Mouse (Mus musculus) limb, embryonic 13.5 days (tissue): ENCODE data around the gene Ddn. TPM values are rescaled to one million over a fixed set of nuclear protein-coding genes. Genes with fewer than 3 reads are reported as not detected.
A peak's percentile ranks its signal among the peaks of the same experiment; 100 is the strongest.
"Not testable (repeated sequence)": the region's sequence is repeated elsewhere in the genome, so short reads cannot be mapped to it uniquely, and the experiment has no call there.

Experiments
- ATAC-seq: fragments of 200-750 bp; cut with Nextera tagmentation; 2 replicates; pipeline ENCODE4 v1.8.0; 2017; ENCODE audit warnings: low read depth, moderate number of reproducible peaks, moderate TSS enrichment; ENCODE audit not compliant: low FRiP score
- H3K27ac ChIP-seq: fragments of 300-500 bp; sonication (generic); 2 replicates; pipeline ENCODE4 v1.5.1; 2015; ENCODE audit warnings: inconsistent platforms, mild to moderate bottlenecking, moderate library complexity
- H3K27me3 ChIP-seq: fragments of 300-500 bp; sonication (generic); 2 replicates; pipeline ENCODE4 v1.6.1; 2015; ENCODE audit warnings: mild to moderate bottlenecking, inconsistent platforms
- H3K36me3 ChIP-seq: fragments of 300-500 bp; sonication (generic); 2 replicates; pipeline ENCODE4 v1.6.1; 2015; ENCODE audit warnings: inconsistent platforms, mild to moderate bottlenecking, moderate library complexity
- H3K4me1 ChIP-seq: fragments of 300-500 bp; sonication (generic); 2 replicates; pipeline ENCODE4 v1.6.1; 2015; ENCODE audit warnings: inconsistent platforms
- H3K4me2 ChIP-seq: fragments of 300-500 bp; sonication (generic); replicated peaks from 2 replicates; pipeline ENCODE4 v1.6.1; 2015; ENCODE audit warnings: inconsistent platforms, mild to moderate bottlenecking, moderate library complexity
- H3K4me3 ChIP-seq: fragments of 300-500 bp; sonication (generic); 2 replicates; pipeline ENCODE4 v1.5.1; 2015; ENCODE audit warnings: moderate library complexity, mild to moderate bottlenecking, inconsistent platforms
- H3K9ac ChIP-seq: fragments of 300-500 bp; sonication (generic); 2 replicates; pipeline ENCODE4 v1.6.1; 2015; ENCODE audit warnings: mild to moderate bottlenecking, inconsistent platforms
- H3K9me3 ChIP-seq: fragments of 300-500 bp; sonication (generic); 2 replicates; pipeline ENCODE4 v1.6.1; 2016; ENCODE audit warnings: inconsistent platforms
- WGBS: fragments of 180-500 bp; shearing (Covaris S2); methylation state at CpG from one replicate; pipeline ENCODE4 v1.1.7; 2015; 5-methylcytosine and 5-hydroxymethylcytosine counted together
- polyA plus RNA-seq: library from polyadenylated mRNA; unstranded; fragments of >200 nt; fragmentation: Nextera tagmentation; extraction: Ambion mirVana; gene quantifications from 2 replicates; pipeline ENCODE4 v1.2.1, GENCODE M21; 2015

Gene Ddn
- polyA plus RNA-seq, 1 experiment from 2014 or later = 0.05 TPM

DNA sequence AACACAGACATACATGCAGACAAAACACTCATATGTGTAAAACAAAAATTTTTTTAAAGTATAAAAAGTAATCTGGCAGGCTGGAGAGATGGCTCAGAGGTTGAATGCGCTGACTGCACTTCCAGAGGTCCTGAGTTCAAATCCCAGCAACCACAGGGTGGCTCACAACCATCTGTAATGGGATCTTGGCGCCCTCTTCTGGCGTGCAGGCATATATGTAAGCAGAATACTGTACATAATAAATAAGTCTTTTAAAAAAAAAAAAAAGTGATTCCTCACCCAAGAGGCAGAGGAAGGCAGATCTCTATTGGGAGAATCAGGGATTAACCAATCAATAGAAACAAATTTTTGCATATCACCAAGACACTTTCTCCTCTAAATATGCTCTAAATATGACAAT, 14.1 kb upstream of the Ddn start:
- H3K4me2 ChIP-seq = no peak overlapping the region
- 77% methylated on average over 3 of the region's 3 CpGs for WGBS
- ATAC-seq = no peak
- no peak overlapping the region for H3K9ac ChIP-seq
- no peaks in the 10 kb centered on the region for H3K4me1 ChIP-seq
- no peak overlapping the region for H3K4me3 ChIP-seq
- H3K9me3 ChIP-seq = no peaks in the 10 kb centered on the region
- H3K36me3 ChIP-seq = peaks cover 69% of the 10 kb centered on the region
- H3K27ac ChIP-seq = no peak overlapping the region
- H3K27me3 ChIP-seq = no peaks in the 10 kb centered on the region

DNA sequence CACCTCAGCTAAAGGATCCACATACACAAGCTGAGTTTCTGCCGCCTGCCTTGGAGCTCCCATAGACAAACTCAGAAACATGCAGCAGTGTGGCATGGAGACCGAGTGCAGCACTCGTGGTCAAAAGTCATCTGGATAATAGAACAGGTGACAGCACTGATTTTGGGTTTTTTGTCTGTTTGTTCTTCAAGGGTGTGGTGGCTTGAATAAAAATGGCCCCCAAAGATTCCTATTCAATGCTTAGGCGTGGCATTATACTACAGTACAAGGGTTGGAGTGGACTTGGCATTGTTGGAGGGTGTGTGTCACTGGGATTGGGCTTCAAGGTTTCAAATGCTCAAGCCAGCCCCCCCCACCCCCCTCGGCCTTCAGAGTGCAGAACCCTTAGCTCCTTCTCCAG, 12.9 kb upstream of the Ddn start:
- no peak overlapping the region for H3K9ac ChIP-seq
- H3K27me3 ChIP-seq = no peaks in the 10 kb centered on the region
- ATAC-seq = no peak
- WGBS = 90% methylated on average over 5 of the region's 5 CpGs
- H3K36me3 ChIP-seq = peaks cover 72% of the 10 kb centered on the region
- H3K9me3 ChIP-seq = no peaks in the 10 kb centered on the region
- H3K4me1 ChIP-seq = no peaks in the 10 kb centered on the region
- no peak overlapping the region for H3K4me3 ChIP-seq
- H3K4me2 ChIP-seq = no peak overlapping the region
- H3K27ac ChIP-seq = no peak overlapping the region

DNA sequence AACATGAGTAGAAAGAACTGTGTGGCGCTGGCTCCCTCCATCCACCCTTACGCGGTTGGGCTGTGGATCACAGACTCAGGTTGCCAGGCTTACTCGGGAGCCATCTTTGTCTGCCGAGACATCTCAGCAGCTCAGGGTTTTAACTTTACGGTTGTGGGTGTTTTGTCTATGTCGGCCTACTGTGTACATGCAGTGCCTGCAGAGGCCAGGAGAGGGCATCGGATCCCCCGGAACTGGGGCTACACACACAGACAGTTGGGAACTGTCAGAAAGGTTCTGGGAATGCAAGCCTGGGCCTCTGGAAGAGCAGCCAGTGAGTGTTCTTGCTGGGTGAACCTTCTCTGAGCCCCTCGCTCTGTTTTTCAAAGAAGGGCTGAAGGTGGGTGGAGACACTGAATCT, 12.1 kb upstream of the Ddn start:
- ATAC-seq = no peak
- H3K27me3 ChIP-seq = no peaks in the 10 kb centered on the region
- 33% methylated on average over 10 of the region's 10 CpGs for WGBS
- H3K4me1 ChIP-seq = no peaks in the 10 kb centered on the region
- H3K4me3 ChIP-seq = no peak overlapping the region
- no peak overlapping the region for H3K27ac ChIP-seq
- peaks cover 79% of the 10 kb centered on the region for H3K36me3 ChIP-seq
- H3K9me3 ChIP-seq = no peaks in the 10 kb centered on the region
- no peak overlapping the region for H3K4me2 ChIP-seq
- no peak overlapping the region for H3K9ac ChIP-seq

DNA sequence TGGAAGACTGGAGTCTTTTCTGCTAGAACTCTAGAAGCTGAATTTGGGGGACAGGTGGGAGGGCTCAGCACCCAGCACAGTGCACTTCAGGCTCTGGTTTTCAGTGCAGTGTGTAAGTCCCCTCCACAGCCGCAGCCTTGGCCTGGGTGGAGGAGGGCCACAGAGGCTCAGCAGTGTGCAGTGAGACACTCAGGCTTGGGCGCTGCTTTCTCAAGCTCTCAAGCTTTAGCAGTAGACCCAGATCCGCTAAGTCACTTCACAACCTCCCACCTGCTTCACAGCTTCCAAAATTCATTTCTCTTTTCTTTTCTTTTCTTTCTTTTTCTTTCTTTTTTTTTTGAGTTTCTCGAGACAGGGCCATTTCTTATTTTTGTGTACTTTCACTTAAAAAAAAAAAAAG, 11.6 kb upstream of the Ddn start:
- ATAC-seq = no peak
- H3K27me3 ChIP-seq = no peaks in the 10 kb centered on the region
- H3K9ac ChIP-seq = no peak overlapping the region
- WGBS = 88% methylated on average over 4 of the region's 4 CpGs
- H3K4me1 ChIP-seq = no peaks in the 10 kb centered on the region
- H3K9me3 ChIP-seq = no peaks in the 10 kb centered on the region
- no peak overlapping the region for H3K27ac ChIP-seq
- no peak overlapping the region for H3K4me2 ChIP-seq
- no peak overlapping the region for H3K4me3 ChIP-seq
- peaks cover 83% of the 10 kb centered on the region for H3K36me3 ChIP-seq

DNA sequence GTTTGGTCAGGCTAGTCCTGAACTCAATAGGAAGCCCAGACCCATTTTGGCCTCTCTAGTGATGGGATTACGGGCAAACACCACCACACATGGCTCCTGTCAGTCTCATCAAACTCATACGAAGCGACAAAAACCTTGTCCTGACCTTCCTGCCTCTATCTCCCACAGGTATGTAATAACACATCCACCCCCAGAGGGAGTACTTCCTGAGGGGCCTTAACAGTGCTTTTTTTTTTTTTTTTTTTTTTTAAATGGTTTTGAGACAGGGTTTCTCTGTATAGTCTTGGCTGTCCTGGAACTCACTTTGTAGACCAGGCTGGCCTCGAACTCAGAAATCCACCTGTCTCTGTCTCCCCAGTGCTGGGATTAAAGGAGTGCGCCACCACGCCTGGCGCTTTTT, 8.9 kb upstream of the Ddn start:
- Histone ChIP-seq H3K4me1 (no peaks in the 10 kb centered on the region), H3K27me3 (no peaks in the 10 kb centered on the region), H3K36me3 (peaks cover 84% of the 10 kb centered on the region), H3K9ac (no peak overlapping the region), H3K27ac (no peak overlapping the region), H3K4me3 (no peak overlapping the region), H3K4me2 (no peak overlapping the region), H3K9me3 (no peaks in the 10 kb centered on the region)
- WGBS = 90% methylated on average over 7 of the region's 7 CpGs
- no peak for ATAC-seq

DNA sequence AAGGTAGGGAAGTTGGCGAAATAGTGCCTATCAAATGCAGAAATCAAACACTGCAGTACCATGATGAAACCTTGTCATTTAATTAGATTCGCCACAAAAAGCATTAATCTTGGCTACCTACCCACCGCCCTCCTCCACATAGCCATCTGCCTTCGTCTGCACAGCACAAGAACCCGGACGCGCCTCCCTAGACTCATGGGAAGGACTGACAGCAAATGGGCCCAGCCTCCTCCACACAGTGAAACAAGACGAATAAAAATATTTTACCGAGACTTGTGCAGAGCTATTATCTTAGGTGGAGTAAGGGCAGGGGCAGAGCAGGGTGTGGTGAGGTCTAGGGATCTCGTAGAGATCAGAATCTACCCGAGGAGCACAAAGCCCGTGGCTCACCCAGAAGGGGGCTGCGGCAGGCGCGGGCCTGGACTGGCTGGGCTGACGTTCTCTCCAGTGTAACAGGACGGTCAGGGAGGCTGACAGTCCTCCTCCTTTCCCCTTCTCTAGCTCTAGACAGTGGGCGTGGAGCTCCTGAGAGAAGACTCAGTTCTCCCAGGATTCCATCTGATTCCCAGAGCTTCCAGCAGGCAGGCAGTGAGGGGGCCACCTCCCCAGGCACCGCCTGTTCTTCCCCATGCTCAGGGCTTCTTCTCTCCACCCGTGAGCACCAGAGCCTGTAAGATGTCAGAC, 3.6 kb upstream of the Ddn start:
- no peak overlapping the region for H3K27ac ChIP-seq
- peaks cover 11% of the 10 kb centered on the region for H3K4me1 ChIP-seq
- H3K9ac ChIP-seq = no peak overlapping the region
- no peak for ATAC-seq
- 87% methylated on average over 20 of the region's 20 CpGs for WGBS
- H3K36me3 ChIP-seq = peaks cover 66% of the 10 kb centered on the region
- H3K9me3 ChIP-seq = no peaks in the 10 kb centered on the region
- H3K27me3 ChIP-seq = peaks cover 34% of the 10 kb centered on the region
- no peak overlapping the region for H3K4me2 ChIP-seq
- no peak overlapping the region for H3K4me3 ChIP-seq

DNA sequence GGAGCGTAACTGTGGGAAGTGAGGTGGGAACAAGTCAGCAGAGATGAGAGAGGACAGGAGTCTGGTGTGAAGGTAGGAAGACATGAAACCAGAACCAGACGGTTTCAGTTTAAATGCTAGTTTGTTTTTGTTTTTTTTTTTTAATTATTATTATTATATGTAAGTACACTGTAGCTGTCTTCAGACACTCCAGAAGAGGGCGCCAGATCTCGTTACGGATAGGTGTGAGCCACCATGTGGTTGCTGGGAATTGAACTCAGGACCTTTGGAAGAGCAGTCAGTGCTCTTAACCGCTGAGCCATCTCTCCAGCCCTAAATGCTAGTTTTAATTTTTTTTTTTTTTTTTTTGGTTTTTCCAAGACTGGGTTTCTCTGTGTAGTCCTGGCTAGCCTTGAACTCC, 922 bp upstream of the Ddn start:
- 71% methylated on average over 6 of the region's 6 CpGs for WGBS
- Histone ChIP-seq H3K4me1 (peaks cover 35% of the 10 kb centered on the region), H3K36me3 (peaks cover 43% of the 10 kb centered on the region), H3K27me3 (peaks cover 60% of the 10 kb centered on the region)
- not testable (repeated sequence) for H3K27ac ChIP-seq, H3K9ac ChIP-seq, H3K4me2 ChIP-seq, ATAC-seq, H3K4me3 ChIP-seq, H3K9me3 ChIP-seq

DNA sequence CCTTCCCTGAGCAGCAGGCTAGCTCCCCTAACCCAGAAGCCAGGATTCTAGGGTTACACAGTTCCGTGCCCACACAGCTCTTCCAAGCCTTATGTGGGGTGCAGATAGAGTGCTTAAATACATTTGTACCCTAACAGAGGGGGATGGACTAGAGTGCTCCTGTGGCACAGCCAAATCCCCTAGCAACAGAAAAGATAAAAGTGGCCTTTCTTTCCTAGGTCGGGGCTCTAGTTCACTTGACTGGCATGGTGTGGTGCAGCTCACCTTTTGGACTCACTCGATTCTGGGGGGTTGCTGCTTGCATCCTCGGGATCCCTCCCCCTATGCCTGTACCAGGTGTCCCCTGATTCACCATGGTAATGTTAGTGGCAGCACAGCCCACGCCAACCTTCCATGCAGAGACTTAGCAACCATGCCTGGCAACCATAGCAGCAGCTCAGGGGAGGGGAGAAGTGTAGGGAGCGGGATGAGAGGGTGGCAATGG, 597 bp downstream of the Ddn start:
- Histone ChIP-seq H3K4me3 (peak overlapping the region; percentile 49), H3K27ac (no peak overlapping the region), H3K4me2 (peak overlapping the region; percentile 83; the same call in 1 of the 2 replicates), H3K36me3 (peaks cover 30% of the 10 kb centered on the region), H3K27me3 (peaks cover 75% of the 10 kb centered on the region), H3K4me1 (peaks cover 44% of the 10 kb centered on the region), H3K9ac (0 out of 2 replicates have a peak overlapping the region, but pooled peaks have one; percentile 67), H3K9me3 (no peaks in the 10 kb centered on the region)
- ATAC-seq = no peak
- WGBS = 6% methylated on average over 6 of the region's 6 CpGs

DNA sequence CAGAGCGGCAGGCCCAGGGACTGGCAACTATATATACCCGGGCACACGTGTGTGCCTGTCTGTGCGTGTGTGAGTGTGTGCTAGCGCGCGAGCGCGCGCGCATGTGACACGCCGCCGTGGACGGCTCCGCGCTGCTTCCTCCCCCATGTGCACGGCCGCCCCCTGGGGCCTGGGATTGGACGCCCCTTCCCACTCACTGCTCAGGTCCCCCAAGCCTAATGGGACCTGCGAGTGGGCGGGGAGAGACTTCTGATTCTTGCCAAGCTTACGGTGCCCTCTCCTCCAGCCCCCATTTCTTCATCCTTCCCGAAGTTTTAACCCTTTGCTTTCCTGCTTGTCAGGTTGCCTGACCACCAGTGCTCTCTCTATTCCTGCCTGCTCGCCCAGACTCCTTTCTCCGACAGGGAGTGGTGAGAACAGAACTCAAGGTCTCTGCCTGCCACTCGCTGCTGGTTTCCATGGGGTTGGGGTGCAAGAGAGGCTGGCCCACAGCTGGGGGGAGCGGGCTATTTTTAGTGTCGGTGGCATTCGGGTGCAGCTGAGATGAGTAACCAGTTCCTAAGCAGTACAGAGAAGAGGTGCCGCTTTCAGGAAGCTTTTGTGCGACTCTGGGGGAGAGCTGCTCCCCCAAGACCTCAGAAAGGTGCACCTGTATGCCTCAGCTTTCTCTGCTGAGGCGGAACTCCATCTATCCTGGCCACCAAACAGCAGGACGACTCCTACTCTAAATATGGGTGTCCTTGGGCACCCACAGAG, 1.2 kb downstream of the Ddn start:
- H3K4me3 ChIP-seq = peak overlapping the region; percentile 49
- peaks cover 47% of the 10 kb centered on the region for H3K4me1 ChIP-seq
- H3K27me3 ChIP-seq = peaks cover 81% of the 10 kb centered on the region
- H3K4me2 ChIP-seq = peak overlapping the region; percentile 83
- H3K9ac ChIP-seq = peak overlapping the region; percentile 67
- no peak overlapping the region for H3K27ac ChIP-seq
- WGBS = 2% methylated on average over 18 of the region's 34 CpGs
- peaks cover 24% of the 10 kb centered on the region for H3K36me3 ChIP-seq
- no peaks in the 10 kb centered on the region for H3K9me3 ChIP-seq
- ATAC-seq = 0 out of 2 replicates have a peak, but pooled peaks have one; percentile 25

DNA sequence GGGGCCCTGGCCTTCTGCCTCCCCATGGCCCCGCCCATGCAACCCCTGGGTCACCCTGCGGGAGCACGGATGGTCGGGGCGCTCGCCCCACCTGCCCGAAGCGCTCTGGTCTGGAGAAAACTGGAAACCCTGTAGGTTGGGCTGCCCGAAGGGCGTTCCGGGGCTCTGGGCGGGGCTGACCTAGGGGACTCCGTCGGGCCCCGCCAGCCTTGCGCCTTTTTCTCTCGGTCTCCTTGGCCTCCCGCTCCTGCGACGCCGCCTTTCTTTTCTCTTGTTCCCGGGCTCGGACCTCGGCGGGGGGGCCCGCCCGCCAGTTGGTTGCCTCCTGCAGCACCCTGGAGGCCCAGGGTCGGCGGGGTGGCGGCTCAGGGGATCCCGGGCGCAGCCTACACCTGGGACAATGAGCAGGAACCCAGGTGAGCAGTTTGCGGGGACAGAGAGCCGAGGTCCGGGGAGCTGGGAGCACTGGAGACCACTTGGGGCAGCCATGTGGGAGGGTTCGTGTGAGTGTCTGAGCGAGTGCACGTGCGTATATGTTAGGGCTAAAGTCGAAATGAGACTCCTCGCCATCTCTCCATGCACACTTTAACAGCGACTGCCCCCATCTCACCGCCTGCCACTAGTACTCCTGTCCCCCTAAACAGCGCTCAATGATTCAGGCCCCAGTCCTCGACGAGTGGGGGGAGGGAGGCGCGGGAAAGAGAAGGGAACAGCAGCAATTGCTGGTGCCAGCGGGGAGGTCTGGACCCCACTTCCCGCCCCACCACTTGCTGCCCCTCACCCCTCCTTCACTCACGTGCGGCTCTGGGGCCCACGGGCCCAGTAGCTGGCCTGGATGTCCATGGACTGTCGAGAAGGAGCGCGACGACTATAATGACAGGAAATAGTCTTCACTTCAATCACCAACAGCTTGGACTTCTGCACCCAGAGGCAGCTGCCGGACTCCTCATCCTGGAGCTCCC, 2.2 kb downstream of the Ddn start:
- no peaks in the 10 kb centered on the region for H3K9me3 ChIP-seq
- no peak for ATAC-seq
- H3K27ac ChIP-seq = no peak overlapping the region
- peak overlapping the region; percentile 49 for H3K4me3 ChIP-seq
- H3K9ac ChIP-seq = peak overlapping the region; percentile 67
- under 1% methylated on average over 58 of the region's 58 CpGs for WGBS
- H3K4me2 ChIP-seq = peak overlapping the region; percentile 83
- peaks cover 47% of the 10 kb centered on the region for H3K4me1 ChIP-seq
- peaks cover 91% of the 10 kb centered on the region for H3K27me3 ChIP-seq
- peaks cover 14% of the 10 kb centered on the region for H3K36me3 ChIP-seq

DNA sequence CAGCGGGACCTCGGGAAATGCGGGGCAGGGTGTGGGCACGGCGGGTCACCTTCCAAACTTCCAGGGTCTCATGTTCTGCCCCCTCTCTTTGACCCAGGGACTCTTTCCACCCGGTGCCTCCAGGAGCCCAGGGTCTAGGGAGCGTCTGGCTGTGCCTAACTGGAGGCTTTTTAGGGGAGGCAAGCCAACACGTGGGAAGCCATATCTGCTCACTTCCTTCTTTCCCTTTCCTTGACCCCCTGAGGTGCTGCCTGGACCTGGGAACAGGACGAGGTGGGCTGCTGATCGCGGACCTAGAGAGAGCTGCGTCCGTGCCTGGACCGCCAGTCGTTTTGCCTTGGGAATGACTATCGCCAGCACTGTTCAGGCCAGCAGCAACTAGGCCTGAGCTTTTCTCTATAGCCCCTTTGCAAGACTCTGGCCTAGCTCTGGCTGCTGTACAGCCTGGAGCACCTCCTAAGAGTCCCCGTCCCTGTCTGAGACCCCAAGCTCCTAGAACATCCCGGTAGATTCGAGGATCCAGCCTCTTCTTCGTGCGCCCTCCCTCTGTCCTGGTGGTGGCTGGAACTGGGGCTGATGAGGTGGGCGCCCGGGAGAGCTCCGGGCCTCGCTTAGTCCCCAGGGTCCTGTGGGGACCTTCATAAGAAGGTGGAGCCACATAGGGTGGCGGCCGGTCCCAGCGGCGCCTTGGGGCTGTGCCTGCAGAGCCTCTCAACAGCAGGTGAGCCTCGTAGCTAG, 3.0 kb downstream of the Ddn start:
- Histone ChIP-seq H3K27me3 (peaks cover 99% of the 10 kb centered on the region), H3K4me3 (peak overlapping the region; percentile 49), H3K9me3 (no peaks in the 10 kb centered on the region), H3K4me2 (peak overlapping the region; percentile 83), H3K36me3 (peaks cover 7% of the 10 kb centered on the region), H3K4me1 (peaks cover 47% of the 10 kb centered on the region), H3K9ac (peak overlapping the region; percentile 67; the same call in 1 of the 2 replicates), H3K27ac (no peak overlapping the region)
- WGBS = 7% methylated on average over 30 of the region's 30 CpGs
- no peak for ATAC-seq
